Mouse (Mus musculus) hindbrain, embryonic 12.5 days (tissue): ENCODE data around the gene Ugp2. TPM values are rescaled to one million over a fixed set of nuclear protein-coding genes. Genes with fewer than 3 reads are reported as not detected.
"Not testable (repeated sequence)": the region's sequence is repeated elsewhere in the genome, so short reads cannot be mapped to it uniquely, and the experiment has no call there.

Experiments
- ATAC-seq: fragments of 200-750 bp; cut with Nextera tagmentation; 2 replicates; pipeline ENCODE4 v1.8.0; 2017; ENCODE audit warnings: moderate TSS enrichment; ENCODE audit not compliant: low FRiP score
- H3K27ac ChIP-seq: fragments of 300-500 bp; sonication (generic); 2 replicates; pipeline ENCODE4 v1.5.1; 2016; ENCODE audit warnings: mild to moderate bottlenecking
- H3K27me3 ChIP-seq: fragments of 300-500 bp; sonication (generic); 2 replicates; pipeline ENCODE4 v1.6.1; 2016; ENCODE audit warnings: mild to moderate bottlenecking
- H3K36me3 ChIP-seq: fragments of 300-500 bp; sonication (generic); 2 replicates; pipeline ENCODE4 v1.6.1; 2016; ENCODE audit warnings: mild to moderate bottlenecking
- H3K4me1 ChIP-seq: fragments of 300-500 bp; sonication (generic); 2 replicates; pipeline ENCODE4 v1.6.1; 2016
- H3K4me2 ChIP-seq: fragments of 300-500 bp; sonication (generic); replicated peaks from 2 replicates; pipeline ENCODE4 v1.6.1; 2016; ENCODE audit warnings: mild to moderate bottlenecking
- H3K4me3 ChIP-seq: fragments of 300-500 bp; sonication (generic); 2 replicates; pipeline ENCODE4 v1.5.1; 2016; ENCODE audit warnings: mild to moderate bottlenecking
- H3K9ac ChIP-seq: fragments of 300-500 bp; sonication (generic); 2 replicates; pipeline ENCODE4 v1.6.1; 2016; ENCODE audit warnings: mild to moderate bottlenecking, moderate library complexity
- H3K9me3 ChIP-seq: fragments of 300-500 bp; sonication (generic); replicated peaks from 2 replicates; pipeline ENCODE4 v1.6.1; 2016; ENCODE audit warnings: mild to moderate bottlenecking
- WGBS: fragments of 180-500 bp; shearing (Covaris S2); methylation state at CpG from one replicate; pipeline ENCODE4 v1.1.7; 2016; 5-methylcytosine and 5-hydroxymethylcytosine counted together
- polyA plus RNA-seq: library from polyadenylated mRNA; unstranded; fragments of >200 nt; fragmentation: Nextera tagmentation; extraction: Ambion mirVana; gene quantifications from 2 replicates; pipeline ENCODE4 v1.2.1, GENCODE M21; 2016

The Ugp2 gene
- polyA plus RNA-seq, 1 experiment from 2014 or later, result 77.8 TPM

DNA sequence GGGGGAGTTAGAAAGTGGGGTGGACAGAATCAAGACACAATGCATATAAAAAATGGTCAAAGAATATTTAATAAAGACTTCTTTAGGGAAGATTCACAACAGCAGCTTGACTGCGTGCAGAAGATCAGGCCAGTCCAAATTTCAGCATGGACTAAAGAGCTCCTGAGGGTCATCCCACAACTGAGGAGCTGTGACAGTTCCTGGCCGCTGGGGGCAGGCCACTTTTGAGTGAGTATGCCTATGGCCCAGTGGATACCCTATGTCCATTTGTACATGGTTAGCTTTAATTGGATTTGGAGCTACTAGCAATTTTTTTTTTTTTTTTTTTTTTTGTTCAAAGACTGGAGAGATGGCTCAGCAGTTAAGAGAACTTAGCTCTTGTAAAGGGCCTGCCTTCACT is 44.2 kb downstream of the Ugp2 start:
- Histone ChIP-seq H3K36me3 (peaks cover 23% of the 10 kb centered on the region), H3K27me3 (no peaks in the 10 kb centered on the region), H3K4me2 (no peak overlapping the region), H3K9me3 (no peaks in the 10 kb centered on the region), H3K4me1 (no peaks in the 10 kb centered on the region), H3K27ac (no peak overlapping the region), H3K9ac (no peak overlapping the region), H3K4me3 (no peak overlapping the region)
- 64% methylated on average over 2 of the region's 2 CpGs for whole genome bisulfite sequencing
- ATAC-seq, result no peak

DNA sequence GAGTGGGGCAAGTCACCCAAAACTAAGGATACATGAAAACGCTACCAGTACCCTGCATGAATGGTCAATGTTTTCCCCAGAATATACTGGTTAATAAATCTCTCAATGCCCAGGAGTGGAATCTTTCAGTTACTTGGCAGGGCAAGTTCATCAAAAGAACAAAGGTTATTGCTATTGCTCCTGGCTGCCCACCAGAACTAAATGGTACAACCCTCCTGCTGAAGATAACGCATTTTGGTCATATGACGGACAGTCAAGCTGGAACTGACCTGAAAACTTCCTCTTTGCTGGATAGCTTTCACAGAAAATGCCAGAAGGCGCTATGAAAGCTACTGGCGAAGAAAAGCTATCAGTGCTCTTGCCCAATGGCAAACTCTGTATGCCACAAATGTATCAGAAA is 45.2 kb downstream of the Ugp2 start:
- Histone ChIP-seq H3K4me2 (no peak overlapping the region), H3K27me3 (no peaks in the 10 kb centered on the region), H3K9me3 (no peaks in the 10 kb centered on the region), H3K27ac (no peak overlapping the region), H3K9ac (no peak overlapping the region), H3K4me1 (no peaks in the 10 kb centered on the region), H3K36me3 (peaks cover 29% of the 10 kb centered on the region), H3K4me3 (no peak overlapping the region)
- 96% methylated on average over 5 of the region's 5 CpGs for WGBS
- ATAC-seq, result no peak

DNA sequence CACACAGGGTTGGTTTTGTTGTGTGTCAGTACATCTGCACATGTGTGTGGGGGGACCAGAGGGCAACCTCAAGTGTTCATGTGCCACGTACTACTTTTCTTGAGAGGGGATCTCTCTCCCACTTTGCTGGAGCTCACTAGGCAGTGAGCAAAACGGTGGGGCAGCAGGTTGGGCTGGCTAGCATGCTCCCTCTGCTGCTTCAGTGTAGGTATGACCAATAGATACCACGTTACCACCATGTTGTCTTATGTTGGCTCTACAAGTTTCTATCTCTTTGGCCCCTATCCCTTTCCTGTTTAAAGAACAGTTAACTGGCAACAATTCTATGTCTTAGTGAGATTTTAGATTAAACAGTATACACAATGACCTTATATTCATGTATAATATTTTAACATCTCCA is 48.7 kb downstream of the Ugp2 start:
- Histone ChIP-seq H3K27me3 (no peaks in the 10 kb centered on the region), H3K4me3 (no peak overlapping the region), H3K36me3 (peaks cover 20% of the 10 kb centered on the region), H3K4me1 (no peaks in the 10 kb centered on the region), H3K27ac (no peak overlapping the region), H3K9me3 (no peaks in the 10 kb centered on the region), H3K9ac (no peak overlapping the region), H3K4me2 (no peak overlapping the region)
- no peak for ATAC-seq
- WGBS, result 86% methylated on average over 3 of the region's 3 CpGs

DNA sequence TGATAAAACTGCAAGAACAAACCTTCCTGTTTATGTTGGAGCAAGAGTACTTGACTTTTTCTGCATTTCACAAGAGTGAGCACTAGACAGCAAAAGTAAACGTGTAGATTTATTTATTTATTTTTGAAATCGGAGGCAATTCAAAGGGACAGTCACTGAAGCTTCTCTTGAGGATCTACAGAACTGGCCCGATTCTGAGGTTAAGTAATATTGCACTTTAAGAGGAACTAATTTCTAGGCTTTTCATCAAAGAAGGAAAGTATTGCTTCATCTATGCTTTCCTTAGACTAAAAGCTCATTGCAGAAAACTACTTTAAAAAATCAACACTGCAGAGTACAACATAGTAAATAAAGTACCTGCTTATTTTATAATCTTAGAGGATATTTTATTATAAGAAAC is 49.4 kb downstream of the Ugp2 start:
- Histone ChIP-seq H3K4me2 (no peak overlapping the region), H3K27ac (no peak overlapping the region), H3K27me3 (no peaks in the 10 kb centered on the region), H3K9me3 (no peaks in the 10 kb centered on the region), H3K4me1 (no peaks in the 10 kb centered on the region), H3K4me3 (no peak overlapping the region), H3K9ac (no peak overlapping the region), H3K36me3 (peaks cover 19% of the 10 kb centered on the region)
- no peak for ATAC-seq
- WGBS, result 83% methylated on average over 3 of the region's 3 CpGs

DNA sequence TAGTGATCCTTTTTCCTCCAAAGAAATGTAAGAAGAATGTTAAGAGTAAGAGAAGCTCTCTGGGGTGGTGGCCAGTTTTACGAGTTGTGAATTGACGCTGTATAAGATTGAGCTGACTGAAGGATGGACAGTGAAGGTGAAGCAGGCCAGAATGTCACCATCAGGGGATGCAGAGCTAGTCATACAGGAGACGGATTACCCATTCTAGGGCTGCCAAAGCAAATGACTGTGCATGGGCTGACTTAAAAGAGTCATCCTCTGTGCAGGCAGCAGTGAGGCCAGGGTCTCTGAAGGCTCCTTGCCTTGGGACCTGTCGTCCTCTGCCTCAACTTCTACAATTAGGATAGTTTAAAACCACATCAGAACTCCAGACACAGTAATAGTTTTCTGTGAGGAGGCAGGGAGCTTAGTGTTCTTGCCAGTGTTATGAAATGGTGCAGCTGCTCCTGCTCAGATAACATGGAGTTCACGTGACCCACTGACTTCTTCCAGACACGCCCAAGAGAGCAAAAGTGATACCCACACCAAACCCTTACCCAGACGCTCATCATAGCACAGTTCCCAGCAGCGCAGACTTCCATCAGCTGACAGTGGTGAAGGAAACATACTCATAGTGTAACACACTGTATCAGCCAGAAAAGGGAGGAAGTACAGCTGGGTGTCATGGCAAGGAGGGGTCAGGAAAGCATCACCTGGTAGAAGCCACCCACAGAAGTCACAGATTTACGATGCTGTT is 56.9 kb downstream of the Ugp2 start:
- no peak overlapping the region for H3K4me3 ChIP-seq
- H3K36me3 ChIP-seq, result peaks cover 30% of the 10 kb centered on the region; the same call in 1 of the 2 replicates
- H3K4me2 ChIP-seq, result no peak overlapping the region
- no peak overlapping the region for H3K9ac ChIP-seq
- ATAC-seq, result no peak
- 92% methylated on average over 9 of the region's 9 CpGs for WGBS
- H3K27ac ChIP-seq, result no peak overlapping the region
- H3K27me3 ChIP-seq, result no peaks in the 10 kb centered on the region
- H3K9me3 ChIP-seq, result no peaks in the 10 kb centered on the region
- H3K4me1 ChIP-seq, result no peaks in the 10 kb centered on the region

DNA sequence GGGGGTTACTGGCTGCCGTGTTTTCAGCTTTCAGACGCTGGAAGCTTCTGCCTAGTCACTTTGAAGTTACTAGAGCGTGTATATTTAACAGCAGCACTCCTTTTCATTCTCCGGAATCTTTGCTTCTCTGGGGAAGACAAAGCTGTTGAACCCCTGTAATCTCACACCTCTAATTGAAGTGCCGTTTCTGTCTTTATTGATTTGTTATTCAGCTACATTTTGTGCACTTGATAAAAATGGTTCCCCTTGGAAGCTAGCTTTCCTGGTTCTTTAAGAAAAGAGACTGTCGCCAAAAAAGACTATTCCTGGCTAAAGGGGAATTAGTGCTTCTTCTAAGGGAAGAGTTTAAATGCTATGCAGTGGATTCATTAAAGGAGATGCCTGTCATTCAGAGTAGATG is 61.5 kb downstream of the Ugp2 start:
- 67% methylated on average over 6 of the region's 6 CpGs for WGBS
- Histone ChIP-seq H3K36me3 (peaks cover 23% of the 10 kb centered on the region), H3K9me3 (no peaks in the 10 kb centered on the region), H3K27ac (no peak overlapping the region), H3K9ac (no peak overlapping the region), H3K4me2 (no peak overlapping the region), H3K4me1 (no peaks in the 10 kb centered on the region), H3K4me3 (no peak overlapping the region), H3K27me3 (no peaks in the 10 kb centered on the region)
- ATAC-seq, result no peak

DNA sequence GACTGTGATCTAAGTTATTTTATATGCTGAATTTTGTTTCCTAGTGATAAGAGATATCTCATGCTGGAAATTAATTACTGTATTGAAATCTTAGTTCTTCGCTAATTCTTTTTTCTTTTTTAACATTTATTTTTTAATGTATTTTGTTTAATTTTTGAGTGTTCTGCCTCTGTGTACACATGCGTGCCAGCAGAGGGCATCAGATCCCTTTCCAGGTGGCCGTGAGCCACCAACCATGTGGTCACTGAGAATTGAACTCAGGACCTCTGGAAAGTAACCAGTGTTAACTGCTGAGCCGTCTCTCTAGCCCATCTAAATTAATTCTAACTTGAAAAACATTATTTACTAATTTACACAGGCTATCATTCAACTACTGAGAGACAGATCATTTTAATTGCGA is 62.9 kb downstream of the Ugp2 start:
- H3K27ac ChIP-seq, result no peak overlapping the region
- H3K9me3 ChIP-seq, result no peaks in the 10 kb centered on the region
- H3K36me3 ChIP-seq, result peaks cover 17% of the 10 kb centered on the region
- H3K4me1 ChIP-seq, result no peaks in the 10 kb centered on the region
- H3K4me3 ChIP-seq, result no peak overlapping the region
- ATAC-seq, result no peak
- no peak overlapping the region for H3K9ac ChIP-seq
- 83% methylated on average over 5 of the region's 5 CpGs for WGBS
- no peak overlapping the region for H3K4me2 ChIP-seq
- no peaks in the 10 kb centered on the region for H3K27me3 ChIP-seq

DNA sequence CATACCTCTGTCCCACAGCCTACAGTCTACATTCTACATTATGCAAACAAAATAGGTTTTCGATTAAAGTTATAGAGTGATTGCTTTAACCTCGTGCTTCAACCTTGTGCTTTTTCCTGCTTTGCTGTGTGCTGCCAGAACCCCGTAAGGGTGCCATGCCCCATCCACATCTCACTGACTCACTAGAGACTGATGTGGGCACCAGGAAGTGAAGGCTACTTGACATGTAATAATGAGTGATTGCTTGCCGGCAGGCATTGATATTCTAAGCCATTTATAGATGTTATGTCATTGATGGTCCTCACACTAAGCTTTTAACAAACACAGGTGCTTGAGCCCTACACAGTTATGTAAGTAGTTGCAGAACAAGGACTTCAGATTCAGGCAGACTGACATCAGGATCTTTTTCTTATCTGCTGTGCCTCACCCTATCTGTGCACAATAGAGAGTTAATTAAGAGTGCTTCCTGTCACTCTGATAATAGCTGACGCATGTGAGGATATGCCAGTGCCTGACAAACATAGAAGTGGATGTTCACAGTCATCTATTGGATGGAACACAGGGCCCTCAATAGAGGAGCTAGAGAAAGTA is 63.8 kb downstream of the Ugp2 start:
- no peak overlapping the region for H3K4me3 ChIP-seq
- H3K4me2 ChIP-seq, result no peak overlapping the region
- H3K9ac ChIP-seq, result no peak overlapping the region
- 92% methylated on average over 5 of the region's 5 CpGs for WGBS
- no peak for ATAC-seq
- no peaks in the 10 kb centered on the region for H3K4me1 ChIP-seq
- H3K9me3 ChIP-seq, result no peaks in the 10 kb centered on the region
- H3K36me3 ChIP-seq, result peaks cover 18% of the 10 kb centered on the region
- no peak overlapping the region for H3K27ac ChIP-seq
- H3K27me3 ChIP-seq, result no peaks in the 10 kb centered on the region

DNA sequence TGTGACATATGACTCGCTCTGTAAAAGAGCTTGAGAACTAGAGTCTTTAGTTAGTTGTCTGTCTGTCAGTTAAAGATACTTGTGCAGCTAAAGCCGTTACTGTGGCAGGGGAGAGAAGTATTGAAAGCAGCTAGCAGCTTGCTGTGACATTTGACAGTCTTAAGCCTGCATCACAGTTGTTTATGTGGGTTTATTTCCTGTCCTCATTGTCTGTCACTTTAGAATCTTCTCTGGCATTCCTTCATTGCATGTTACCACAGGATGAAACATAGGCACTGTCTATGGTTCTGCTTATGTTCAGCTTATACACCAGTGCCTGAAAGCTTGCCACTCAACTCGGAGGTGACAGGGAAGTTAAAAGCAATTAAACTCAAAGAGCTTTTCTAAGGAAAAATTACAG is 67.4 kb downstream of the Ugp2 start:
- Histone ChIP-seq H3K9ac (no peak overlapping the region), H3K4me2 (no peak overlapping the region), H3K4me1 (no peaks in the 10 kb centered on the region), H3K9me3 (no peaks in the 10 kb centered on the region), H3K27me3 (no peaks in the 10 kb centered on the region), H3K4me3 (no peak overlapping the region), H3K27ac (no peak overlapping the region), H3K36me3 (peaks cover 25% of the 10 kb centered on the region)
- WGBS, result 90% methylated on average over 3 of the region's 3 CpGs
- ATAC-seq, result no peak

DNA sequence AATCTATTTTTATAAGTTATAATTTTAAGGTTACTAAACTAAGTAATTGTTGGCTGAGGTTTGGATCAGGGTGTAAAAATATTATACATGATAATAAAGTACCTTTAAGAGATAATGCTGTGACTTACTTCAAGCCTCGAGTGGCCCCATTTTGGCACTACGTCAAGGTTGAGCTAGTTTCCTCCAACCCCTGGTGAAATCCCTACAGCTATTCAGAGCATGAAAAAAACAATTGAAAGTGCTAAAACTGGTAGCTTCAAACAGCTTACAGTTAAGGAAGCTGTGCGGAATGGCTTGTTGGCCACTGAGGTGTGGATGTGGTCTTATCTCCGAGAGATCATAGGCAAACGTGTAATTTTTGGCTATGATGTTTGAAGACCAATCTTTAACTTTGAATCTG is 75.5 kb downstream of the Ugp2 start:
- H3K36me3 ChIP-seq, result peaks cover 6% of the 10 kb centered on the region
- H3K27ac ChIP-seq, result no peak overlapping the region
- no peaks in the 10 kb centered on the region for H3K27me3 ChIP-seq
- H3K9me3 ChIP-seq, result no peaks in the 10 kb centered on the region
- H3K4me2 ChIP-seq, result no peak overlapping the region
- ATAC-seq, result no peak
- no peak overlapping the region for H3K9ac ChIP-seq
- H3K4me3 ChIP-seq, result no peak overlapping the region
- H3K4me1 ChIP-seq, result no peaks in the 10 kb centered on the region
- 94% methylated on average over 5 of the region's 5 CpGs for WGBS

DNA sequence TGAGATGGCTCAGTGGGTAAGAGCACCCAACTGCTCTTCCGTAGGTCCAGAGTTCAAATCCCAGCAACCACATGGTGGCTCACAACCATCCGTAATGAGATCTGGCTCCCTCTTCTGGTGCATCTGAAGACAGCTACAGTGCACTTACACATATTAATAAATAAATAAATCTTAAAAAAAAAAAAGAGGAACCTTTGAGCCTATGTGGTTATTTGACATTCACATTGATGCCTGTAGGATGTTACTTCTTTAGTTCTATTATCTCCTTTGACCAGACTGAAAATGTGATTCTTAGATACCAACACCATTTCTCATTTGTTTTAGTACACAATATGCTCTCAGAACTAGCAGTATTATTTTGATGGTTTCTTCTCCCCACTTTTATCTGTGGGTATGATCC is 82.8 kb downstream of the Ugp2 start:
- 97% methylated on average over 2 of the region's 2 CpGs for WGBS
- H3K36me3 ChIP-seq, H3K9ac ChIP-seq, H3K4me3 ChIP-seq, H3K4me1 ChIP-seq, H3K9me3 ChIP-seq, H3K27ac ChIP-seq, H3K27me3 ChIP-seq, H3K4me2 ChIP-seq, ATAC-seq: not testable (repeated sequence)

DNA sequence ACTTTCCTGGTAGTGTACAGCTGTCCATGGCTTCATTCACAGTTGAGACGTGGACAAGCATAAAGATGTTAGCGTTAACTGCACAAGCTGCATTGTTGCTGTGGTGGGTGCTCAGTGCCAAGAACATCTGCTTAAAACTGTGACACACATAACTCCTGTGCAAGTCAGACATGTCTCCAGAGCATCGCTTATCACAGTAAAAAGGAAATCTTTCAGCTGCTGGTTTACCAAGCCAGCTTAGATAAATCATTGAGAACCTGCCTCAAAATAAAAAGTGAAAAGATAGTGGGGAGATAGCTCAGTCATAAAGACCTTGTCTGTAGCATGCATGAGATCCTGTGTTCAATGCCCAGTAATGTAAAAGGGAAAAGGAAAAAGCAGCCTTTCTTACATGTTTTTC is 84.6 kb downstream of the Ugp2 start:
- 88% methylated on average over 3 of the region's 3 CpGs for WGBS
- H3K36me3 ChIP-seq, result peaks cover 4% of the 10 kb centered on the region; the same call in 1 of the 2 replicates

DNA sequence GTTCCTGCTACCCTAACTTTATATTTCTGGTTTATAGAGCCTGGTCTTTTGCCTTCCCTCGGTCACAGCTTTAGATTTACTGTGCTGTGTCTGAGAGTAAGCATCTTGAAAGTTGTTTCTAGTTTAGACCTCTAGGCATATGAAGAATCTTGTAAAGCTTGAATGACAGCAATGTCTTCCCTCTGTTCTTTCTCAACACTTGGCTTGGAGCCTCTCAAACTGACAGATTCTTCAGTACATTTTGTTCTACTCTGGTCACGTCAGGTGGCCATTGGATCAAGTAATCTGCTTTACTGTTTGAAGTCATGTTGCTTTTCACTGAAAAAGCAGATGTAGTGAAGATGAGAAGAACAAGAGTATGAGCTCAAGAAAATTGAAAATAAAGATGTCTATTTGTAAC is 94.8 kb downstream of the Ugp2 start:
- Histone ChIP-seq H3K4me3 (no peak overlapping the region), H3K4me1 (no peaks in the 10 kb centered on the region), H3K9me3 (no peaks in the 10 kb centered on the region), H3K27me3 (no peaks in the 10 kb centered on the region), H3K9ac (no peak overlapping the region), H3K27ac (no peak overlapping the region), H3K4me2 (no peak overlapping the region), H3K36me3 (peaks cover 12% of the 10 kb centered on the region; the same call in 1 of the 2 replicates)
- ATAC-seq, result no peak
- WGBS, result 93% methylated on average over 2 of the region's 2 CpGs

More for the DNA sequence above, 84.6 kb downstream of the Ugp2 start:
- no peak for ATAC-seq
- Histone ChIP-seq H3K9ac (no peak overlapping the region), H3K9me3 (no peaks in the 10 kb centered on the region), H3K4me1 (no peaks in the 10 kb centered on the region), H3K4me3 (no peak overlapping the region), H3K27ac (no peak overlapping the region), H3K27me3 (no peaks in the 10 kb centered on the region), H3K4me2 (no peak overlapping the region)
